Mouse (Mus musculus): ENCODE data around the gene Prok2.

Prok2 gene

GRCm38 (mm10) chr6:99692206-99692915 lies 33.8 kb downstream of the Prok2 start, which contains the start of gene Gpr27:
Gene Gpr27 (plus strand): TSS chr6:99692679.
- DNase-seq = no peak

- no peak for DNase-seq
Observed at GRCm38 (mm10) chr6:99691666-99692205, 34.5 kb downstream of the Prok2 start.

- no peak for DNase-seq
Observed at GRCm38 (mm10) chr6:99688513-99688912, 37.7 kb downstream of the Prok2 start.

- DNase-seq = no peak
Observed at GRCm38 (mm10) chr6:99684899-99685298, 41.3 kb downstream of the Prok2 start.

- no peak for DNase-seq
Observed at GRCm38 (mm10) chr6:99683974-99684373, 42.2 kb downstream of the Prok2 start.

- DNase-seq = no peak
Observed at GRCm38 (mm10) chr6:99678108-99678507, 48.1 kb downstream of the Prok2 start.

- DNase-seq = no peak
Observed at GRCm38 (mm10) chr6:99677325-99677724, 48.9 kb downstream of the Prok2 start.

- DNase-seq = no peak
Observed at GRCm38 (mm10) chr6:99674482-99674881, 51.7 kb downstream of the Prok2 start.

- no peak for DNase-seq
Observed at GRCm38 (mm10) chr6:99671768-99672167, 54.4 kb downstream of the Prok2 start.

GRCm38 (mm10) chr6:99670481-99671119 lies 55.6 kb downstream of the Prok2 start:
- DNase-seq = peak; percentile 44 to 61

GRCm38 (mm10) chr6:99669481-99670325 lies 56.5 kb downstream of the Prok2 start:
- DNase-seq = peak; percentile 34 to 64

GRCm38 (mm10) chr6:99667290-99667689 lies 58.9 kb downstream of the Prok2 start:
- no peak for DNase-seq

GRCm38 (mm10) chr6:99666318-99667171 lies 59.6 kb downstream of the Prok2 start, which contains the start of the genes Eif4e3 and Gm20696:
Gene Eif4e3 (minus strand): TSS chr6:99666771.
Gene Gm20696 (minus strand): TSS chr6:99666797.
- DNase-seq = peak; percentile 56 to 57

GRCm38 (mm10) chr6:99665457-99666317 lies 60.5 kb downstream of the Prok2 start:
- DNase-seq = peak in 1 of 2 experiments; percentile 14

- no peak for DNase-seq
Observed at GRCm38 (mm10) chr6:99663232-99663631, 63.0 kb downstream of the Prok2 start.
